Mouse (Mus musculus): ENCODE measurements at regions not wholly inside any gene's neighbourhood (a gene's known extent, or its start where the extent isn't known, plus 50 kb on each side); places are given as distances from the start of the nearest gene placed in this dataset.
"Not testable (repeated sequence)": the region's sequence is repeated elsewhere in the genome, so short reads cannot be mapped to it uniquely, and the experiment has no call there.

DNA sequence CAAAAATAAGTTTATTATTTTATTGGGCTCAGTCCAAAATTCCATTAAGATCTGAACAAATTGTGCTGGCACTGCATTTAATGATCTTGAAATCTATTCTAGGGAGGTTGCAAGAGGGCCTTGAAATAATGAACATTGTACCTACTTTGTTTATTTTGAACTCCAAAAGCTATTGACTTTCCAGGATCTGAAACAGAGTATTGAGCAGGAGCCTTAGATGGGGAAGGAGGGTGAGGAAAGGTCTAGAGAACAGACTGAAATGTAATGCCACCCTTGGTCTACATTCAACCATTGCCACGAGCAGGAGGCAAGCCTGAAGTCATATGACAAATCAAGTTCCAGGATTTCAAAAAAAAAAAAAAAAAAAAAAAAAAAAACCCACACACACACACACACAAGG lies 1028.9 kb upstream of the Gje1 start:
- no peaks in the 10 kb centered on the region for H3K4me1 ChIP-seq (replicated peaks)
- H3K27ac ChIP-seq (replicated peaks), result no peak overlapping the region
- H3K9ac ChIP-seq, result no peak overlapping the region
- no peaks in the 10 kb centered on the region for H3K9me3 ChIP-seq
- no peak overlapping the region for H3K4me3 ChIP-seq
- ATAC-seq (ENCODE audit: low read depth), result no peak
- no peaks in the 10 kb centered on the region for H3K36me3 ChIP-seq
- H3K4me2 ChIP-seq, result no peak overlapping the region
- WGBS, result 86% methylated on average over 1 of the region's 1 CpGs
- H3K27me3 ChIP-seq, result no peaks in the 10 kb centered on the region

DNA sequence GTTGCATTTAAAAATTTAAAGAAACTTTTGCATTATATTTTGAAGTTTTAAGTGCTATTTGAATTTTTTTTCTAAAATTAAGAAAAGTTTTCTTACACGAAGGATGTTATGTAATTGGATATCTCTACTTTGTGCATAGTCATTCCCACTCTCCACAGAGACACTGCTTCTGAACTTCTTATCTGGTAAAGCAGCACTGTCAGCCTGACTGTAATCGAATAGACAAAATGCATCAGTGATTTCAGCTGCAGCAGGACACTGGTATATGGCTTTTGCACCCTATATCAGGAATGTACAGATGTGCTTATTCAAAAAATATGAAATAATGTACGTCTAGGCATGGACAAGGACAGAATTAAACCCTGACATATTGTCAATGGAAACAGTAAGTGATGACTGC lies 1020.6 kb upstream of the Gje1 start:
- ATAC-seq (ENCODE audit: low read depth), result no peak
- WGBS, result 85% methylated on average over 3 of the region's 3 CpGs
- H3K9ac ChIP-seq, result no peak overlapping the region
- H3K27me3 ChIP-seq, result no peaks in the 10 kb centered on the region
- H3K27ac ChIP-seq (replicated peaks), result no peak overlapping the region
- no peaks in the 10 kb centered on the region for H3K36me3 ChIP-seq
- no peak overlapping the region for H3K4me2 ChIP-seq
- no peaks in the 10 kb centered on the region for H3K4me1 ChIP-seq (replicated peaks)
- H3K9me3 ChIP-seq, result no peaks in the 10 kb centered on the region
- no peak overlapping the region for H3K4me3 ChIP-seq

DNA sequence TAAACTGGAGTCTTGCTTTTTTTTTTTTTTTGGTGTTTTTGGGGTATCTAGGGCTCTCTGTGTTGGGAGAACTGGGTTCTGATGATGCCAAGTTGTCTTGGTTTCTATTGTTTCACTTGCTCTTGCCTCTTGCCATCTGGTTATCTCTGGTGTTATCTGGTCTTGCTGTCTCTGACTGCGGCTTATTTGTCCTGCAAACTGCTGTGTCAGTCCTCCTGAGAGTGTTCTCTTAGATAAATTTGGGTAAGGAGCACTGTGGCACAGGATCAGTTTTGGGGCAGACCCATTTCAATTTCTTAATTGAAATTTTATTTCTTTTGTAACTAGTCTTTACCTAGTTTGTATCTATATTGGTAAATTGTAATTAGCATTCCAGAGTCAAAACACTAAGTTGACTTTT lies 1013.3 kb upstream of the Gje1 start:
- Histone ChIP-seq H3K4me1 (replicated peaks) (no peaks in the 10 kb centered on the region), H3K27ac (replicated peaks) (no peak overlapping the region), H3K36me3 (no peaks in the 10 kb centered on the region), H3K27me3 (no peaks in the 10 kb centered on the region), H3K9ac (no peak overlapping the region), H3K4me3 (no peak overlapping the region), H3K4me2 (no peak overlapping the region), H3K9me3 (no peaks in the 10 kb centered on the region)
- ATAC-seq (ENCODE audit: low read depth), result no peak
- 100% methylated on average over 1 of the region's 1 CpGs for WGBS

DNA sequence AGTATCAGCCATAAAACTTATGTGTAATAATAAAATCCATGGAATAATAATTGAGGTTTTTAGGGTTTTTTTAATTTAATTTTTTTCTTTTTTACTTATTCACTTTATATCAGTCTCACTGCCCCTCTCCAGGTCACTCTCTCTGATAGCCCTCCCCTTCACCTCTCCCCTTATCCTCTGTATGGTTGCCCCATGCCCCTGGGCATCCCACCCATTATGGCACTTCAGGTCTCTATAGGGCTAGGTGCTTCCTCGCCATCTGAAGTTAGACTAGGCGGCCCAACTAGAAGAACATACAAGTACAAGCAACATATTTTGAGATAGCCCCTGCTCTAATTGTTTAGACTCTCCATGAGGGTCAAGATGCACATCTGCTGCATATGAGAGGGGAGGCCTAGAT lies 979.9 kb upstream of the Gje1 start:
- H3K4me1 ChIP-seq (replicated peaks), result no peaks in the 10 kb centered on the region
- no peaks in the 10 kb centered on the region for H3K27me3 ChIP-seq
- no peak overlapping the region for H3K4me2 ChIP-seq
- H3K4me3 ChIP-seq, result no peak overlapping the region
- WGBS, result 93% methylated on average over 2 of the region's 2 CpGs
- ATAC-seq (ENCODE audit: low read depth), result no peak
- no peaks in the 10 kb centered on the region for H3K36me3 ChIP-seq
- no peak overlapping the region for H3K9ac ChIP-seq
- no peak overlapping the region for H3K27ac ChIP-seq (replicated peaks)
- no peaks in the 10 kb centered on the region for H3K9me3 ChIP-seq

DNA sequence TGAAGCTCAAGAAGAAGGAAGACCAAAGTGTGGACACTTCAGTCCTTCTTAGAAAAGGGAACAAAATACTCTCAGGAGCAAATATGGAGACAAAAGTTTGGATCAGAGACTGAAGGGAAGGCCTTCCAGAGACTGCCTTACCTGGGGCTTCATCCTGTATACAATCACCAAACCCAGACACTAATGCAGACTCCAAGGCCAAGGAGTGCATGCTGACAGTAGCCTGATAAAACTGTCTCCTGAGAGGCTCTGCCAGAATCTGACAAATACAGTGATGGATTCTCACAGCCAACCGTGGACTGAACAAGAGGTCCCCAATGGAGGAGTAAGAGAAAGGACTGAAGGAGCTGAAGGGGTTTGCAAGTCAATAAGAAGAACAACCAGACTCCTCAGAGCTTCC lies 979.0 kb upstream of the Gje1 start:
- Histone ChIP-seq H3K36me3 (no peaks in the 10 kb centered on the region), H3K9ac (no peak overlapping the region), H3K9me3 (no peaks in the 10 kb centered on the region), H3K27ac (replicated peaks) (no peak overlapping the region), H3K4me3 (no peak overlapping the region), H3K4me1 (replicated peaks) (no peaks in the 10 kb centered on the region), H3K27me3 (no peaks in the 10 kb centered on the region), H3K4me2 (no peak overlapping the region)
- 92% methylated on average over 1 of the region's 1 CpGs for WGBS
- ATAC-seq (ENCODE audit: low read depth), result no peak

DNA sequence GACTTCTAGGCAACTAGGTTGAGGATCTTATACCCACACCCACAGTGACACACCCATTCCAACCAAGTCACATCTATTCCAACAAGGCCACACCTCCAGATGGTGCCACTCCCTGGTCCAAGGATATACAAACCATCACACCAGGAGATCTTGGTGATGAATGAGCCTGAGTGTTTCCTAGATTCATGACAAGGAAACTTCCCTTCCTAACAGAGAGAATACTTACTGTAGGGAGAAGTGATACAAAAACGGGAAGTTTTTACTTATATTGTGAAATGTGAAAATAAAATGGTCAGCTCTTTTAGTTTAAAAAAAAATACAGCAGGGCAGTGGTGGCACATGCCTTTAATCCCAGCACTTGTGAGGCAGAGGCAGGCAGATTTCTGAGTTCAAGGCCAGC lies 953.6 kb upstream of the Gje1 start:
- H3K27ac ChIP-seq (replicated peaks); H3K36me3 ChIP-seq; H3K4me1 ChIP-seq (replicated peaks); H3K9me3 ChIP-seq; ATAC-seq (ENCODE audit: low read depth); H3K4me3 ChIP-seq; H3K9ac ChIP-seq; H3K4me2 ChIP-seq; H3K27me3 ChIP-seq: not testable (repeated sequence)
- 88% methylated on average over 1 of the region's 1 CpGs for whole genome bisulfite sequencing

All from neural tube, embryonic 13.5 days (tissue).